Mouse (Mus musculus): ENCODE results near the gene Zfp574. TPM values are rescaled to one million over a fixed set of nuclear protein-coding genes. Genes with fewer than 3 reads are reported as not detected.

Gene Zfp574
- polyA plus RNA-seq, 1 experiment from 2014 or later: 37.7 TPM

- no peaks in the 10 kb centered on the region for H3K36me3 ChIP-seq
- ATAC-seq (ENCODE audit: low FRiP score, low read depth): no peak
- no peak overlapping the region for H3K9ac ChIP-seq
- 83% methylated on average over 10 of the region's 10 CpGs for WGBS
- no peak overlapping the region for H3K4me3 ChIP-seq
- H3K9me3 ChIP-seq: no peaks in the 10 kb centered on the region
- H3K27ac ChIP-seq (replicated peaks): no peak overlapping the region
- H3K4me1 ChIP-seq (replicated peaks): no peaks in the 10 kb centered on the region
- H3K27me3 ChIP-seq: no peaks in the 10 kb centered on the region
- H3K4me2 ChIP-seq: no peak overlapping the region
Measured at GRCm38 (mm10) chr7:25125716-25126281, 53.4 kb downstream of the Zfp574 start.

GRCm38 (mm10) chr7:25127971-25128370, 55.6 kb downstream of the Zfp574 start:
- no peak overlapping the region for H3K4me2 ChIP-seq
- H3K27ac ChIP-seq (replicated peaks): no peak overlapping the region
- H3K4me1 ChIP-seq (replicated peaks): peaks cover 10% of the 10 kb centered on the region
- no peaks in the 10 kb centered on the region for H3K36me3 ChIP-seq
- H3K27me3 ChIP-seq: 0 out of 2 replicates have a peak, but pooled peaks cover 4% of the 10 kb centered on the region
- no peak overlapping the region for H3K9ac ChIP-seq
- no peak overlapping the region for H3K4me3 ChIP-seq
- 67% methylated on average over 9 of the region's 9 CpGs for WGBS
- no peak for ATAC-seq (ENCODE audit: low FRiP score, low read depth)
- H3K9me3 ChIP-seq: no peaks in the 10 kb centered on the region

- Histone ChIP-seq H3K4me1 (replicated peaks) (peaks cover 25% of the 10 kb centered on the region), H3K9ac (no peak overlapping the region)
- 69% methylated on average over 13 of the region's 13 CpGs for WGBS
Measured at GRCm38 (mm10) chr7:25129390-25129979, 57.1 kb downstream of the Zfp574 start.

GRCm38 (mm10) chr7:25130565-25130964, 58.2 kb downstream of the Zfp574 start:
- Histone ChIP-seq H3K4me2 (no peak overlapping the region), H3K27ac (replicated peaks) (no peak overlapping the region), H3K27me3 (0 out of 2 replicates have a peak, but pooled peaks cover 4% of the 10 kb centered on the region), H3K4me1 (replicated peaks) (peaks cover 32% of the 10 kb centered on the region), H3K9ac (no peak overlapping the region), H3K9me3 (no peaks in the 10 kb centered on the region), H3K4me3 (no peak overlapping the region), H3K36me3 (no peaks in the 10 kb centered on the region)
- no peak for ATAC-seq (ENCODE audit: low FRiP score, low read depth)
- 76% methylated on average over 11 of the region's 11 CpGs for WGBS

More at GRCm38 (mm10) chr7:25129390-25129979, 57.1 kb downstream of the Zfp574 start:
- Histone ChIP-seq H3K9me3 (no peaks in the 10 kb centered on the region), H3K4me2 (no peak overlapping the region), H3K27ac (replicated peaks) (no peak overlapping the region), H3K36me3 (no peaks in the 10 kb centered on the region), H3K27me3 (0 out of 2 replicates have a peak, but pooled peaks cover 4% of the 10 kb centered on the region), H3K4me3 (no peak overlapping the region)
- no peak for ATAC-seq (ENCODE audit: low FRiP score, low read depth)

- H3K9ac ChIP-seq: no peak overlapping the region
- H3K36me3 ChIP-seq: no peaks in the 10 kb centered on the region
- ATAC-seq (ENCODE audit: low FRiP score, low read depth): no peak
- no peak overlapping the region for H3K4me2 ChIP-seq
- peaks cover 32% of the 10 kb centered on the region for H3K4me1 ChIP-seq (replicated peaks)
- H3K4me3 ChIP-seq: no peak overlapping the region
- WGBS: 92% methylated on average over 11 of the region's 11 CpGs
- 0 out of 2 replicates have a peak, but pooled peaks cover 4% of the 10 kb centered on the region for H3K27me3 ChIP-seq
- no peaks in the 10 kb centered on the region for H3K9me3 ChIP-seq
- H3K27ac ChIP-seq (replicated peaks): no peak overlapping the region
Measured at GRCm38 (mm10) chr7:25131247-25131646, 58.9 kb downstream of the Zfp574 start.

- Histone ChIP-seq H3K27me3 (0 out of 2 replicates have a peak, but pooled peaks cover 4% of the 10 kb centered on the region), H3K4me2 (peak overlapping the region; percentile 57), H3K4me3 (no peak overlapping the region), H3K9ac (no peak overlapping the region), H3K27ac (replicated peaks) (no peak overlapping the region), H3K4me1 (replicated peaks) (peaks cover 32% of the 10 kb centered on the region), H3K36me3 (no peaks in the 10 kb centered on the region), H3K9me3 (no peaks in the 10 kb centered on the region)
- 12% methylated on average over 25 of the region's 25 CpGs for WGBS
- ATAC-seq (ENCODE audit: low FRiP score, low read depth): 0 out of 2 replicates have a peak, but pooled peaks have one; percentile 12
Measured at GRCm38 (mm10) chr7:25132318-25132960, 60.1 kb downstream of the Zfp574 start.

Small RNA genes within 50 kb of the gene (microRNA-seq; reads per million reads assigned to microRNA genes)
- gene Mir6537: 0.87 reads per million

Other genes starting within 250 kb of the Zfp574 start
- gene Gm9844, start 210.4 kb upstream of the Zfp574 start, polyA plus RNA-seq (2015; fragmentation: Nextera tagmentation; extraction: Ambion mirVana): 29.3 and 43.6 TPM in 2 replicates
- gene Lypd4, start 202.6 kb upstream of the Zfp574 start, polyA plus RNA-seq (2015; fragmentation: Nextera tagmentation; extraction: Ambion mirVana): not detected in 2 replicates
- gene Dmrtc2, start 202.5 kb upstream of the Zfp574 start, polyA plus RNA-seq (2015; fragmentation: Nextera tagmentation; extraction: Ambion mirVana): 0.20 and 0.30 TPM in 2 replicates
- gene Rps19, start 188.2 kb upstream of the Zfp574 start, polyA plus RNA-seq (2015; fragmentation: Nextera tagmentation; extraction: Ambion mirVana): 1,106 and 1,236 TPM in 2 replicates
- gene Cd79a, start 175.2 kb upstream of the Zfp574 start, polyA plus RNA-seq (2015; fragmentation: Nextera tagmentation; extraction: Ambion mirVana): 0.17 and 0.46 TPM in 2 replicates
- 64.6 and 73.5 TPM in 2 replicates for gene Arhgef1, start 169.7 kb upstream of the Zfp574 start, polyA plus RNA-seq (2015; fragmentation: Nextera tagmentation; extraction: Ambion mirVana)
- 5.2 and 5.4 TPM in 2 replicates for gene Gm4881, start 128.1 kb upstream of the Zfp574 start, polyA plus RNA-seq (2015; fragmentation: Nextera tagmentation; extraction: Ambion mirVana)
- gene Rabac1, start 99.8 kb upstream of the Zfp574 start, polyA plus RNA-seq (2015; fragmentation: Nextera tagmentation; extraction: Ambion mirVana): 302 and 308 TPM in 2 replicates
- gene Atp1a3, start 66.6 kb upstream of the Zfp574 start, polyA plus RNA-seq (2015; fragmentation: Nextera tagmentation; extraction: Ambion mirVana): 487 and 576 TPM in 2 replicates
- gene Grik5, start 221 bp upstream of the Zfp574 start, polyA plus RNA-seq (2015; fragmentation: Nextera tagmentation; extraction: Ambion mirVana): 18.3 and 18.5 TPM in 2 replicates
- gene Pou2f2, start 107.2 kb downstream of the Zfp574 start, polyA plus RNA-seq (2015; fragmentation: Nextera tagmentation; extraction: Ambion mirVana): 29.6 and 33.4 TPM in 2 replicates
- 16.5 and 17.3 TPM in 2 replicates for gene Dedd2, start 148.0 kb downstream of the Zfp574 start, polyA plus RNA-seq (2015; fragmentation: Nextera tagmentation; extraction: Ambion mirVana)
- gene Zfp526, start 148.9 kb downstream of the Zfp574 start, polyA plus RNA-seq (2015; fragmentation: Nextera tagmentation; extraction: Ambion mirVana): 1.6 and 2.1 TPM in 2 replicates
- gene Gsk3a, start 165.3 kb downstream of the Zfp574 start, polyA plus RNA-seq (2015; fragmentation: Nextera tagmentation; extraction: Ambion mirVana): 19.2 and 19.7 TPM in 2 replicates
- gene Erf, start 178.2 kb downstream of the Zfp574 start, polyA plus RNA-seq (2015; fragmentation: Nextera tagmentation; extraction: Ambion mirVana): 3.4 and 4.4 TPM in 2 replicates
- 32.5 and 38.5 TPM in 2 replicates for gene Cic, start 195.1 kb downstream of the Zfp574 start, polyA plus RNA-seq (2015; fragmentation: Nextera tagmentation; extraction: Ambion mirVana)
- gene Pafah1b3, start 225.4 kb downstream of the Zfp574 start, polyA plus RNA-seq (2015; fragmentation: Nextera tagmentation; extraction: Ambion mirVana): 558 and 579 TPM in 2 replicates
- 3.5 and 4.6 TPM in 2 replicates for gene Prr19, start 228.8 kb downstream of the Zfp574 start, polyA plus RNA-seq (2015; fragmentation: Nextera tagmentation; extraction: Ambion mirVana)
- 84.1 and 101 TPM in 2 replicates for gene Tmem145, start 233.5 kb downstream of the Zfp574 start, polyA plus RNA-seq (2015; fragmentation: Nextera tagmentation; extraction: Ambion mirVana)
- gene Megf8, start 244.6 kb downstream of the Zfp574 start, polyA plus RNA-seq (2015; fragmentation: Nextera tagmentation; extraction: Ambion mirVana): 23.9 and 25.1 TPM in 2 replicates

All from hindbrain, embryonic 15.5 days (tissue).